Mouse (Mus musculus): Measurements from ENCODE around the gene Sirt6.

GRCm38 (mm10) chr10:81636338-81636737 is 8.7 kb upstream of the Sirt6 start:
- no peak for TF ChIP-seq CHD2 (IDR thresholded peaks at IDR 0.05; ENCODE audit: low read depth, low read length)
- TF ChIP-seq HCFC1 (IDR thresholded peaks at IDR 0.05; ENCODE audit: borderline replicate concordance, insufficient read depth, low read length): no peak
- TF ChIP-seq MAFK (IDR thresholded peaks at IDR 0.05; ENCODE audit: insufficient read depth, low read depth, low read length): no peak
- TF ChIP-seq ZC3H11A (IDR thresholded peaks at IDR 0.05; ENCODE audit: borderline replicate concordance, low read depth, low read length): no peak
